Mouse (Mus musculus) limb, embryonic 11.5 days (tissue): Measurements from ENCODE around the gene Kcnip1. TPM values are rescaled to one million over a fixed set of nuclear protein-coding genes. Genes with fewer than 3 reads are reported as not detected.

Experiments used
- ATAC-seq: fragments of 200-750 bp; cut with Nextera tagmentation; 2 replicates; pipeline ENCODE4 v1.8.0; 2017; ENCODE audit warnings: low read depth; ENCODE audit not compliant: insufficient number of reproducible peaks, low FRiP score, low TSS enrichment
- DNase-seq: peaks from one replicate; pipeline ENCODE4 v3.0.0-alpha.2; 2015; ENCODE audit warnings: low spot score
- H3K27ac ChIP-seq: fragments of 300-500 bp; sonication (generic); replicated peaks from 2 replicates; pipeline ENCODE4 v1.5.1; 2014; ENCODE audit warnings: low read depth, mild to moderate bottlenecking, low read length
- H3K27me3 ChIP-seq: fragments of 300-500 bp; sonication (generic); 2 replicates; pipeline ENCODE4 v1.6.1; 2014; ENCODE audit warnings: mild to moderate bottlenecking, low read length, mixed read lengths; ENCODE audit not compliant: control insufficient read depth, insufficient read depth
- H3K36me3 ChIP-seq: fragments of 300-500 bp; sonication (generic); 2 replicates; pipeline ENCODE4 v1.6.1; 2014; ENCODE audit warnings: mild to moderate bottlenecking, low read length, moderate library complexity, mixed read lengths; ENCODE audit not compliant: control insufficient read depth, insufficient read depth
- H3K4me1 ChIP-seq: fragments of 300-500 bp; sonication (generic); 2 replicates; pipeline ENCODE4 v1.6.1; 2014; ENCODE audit warnings: low read length, mixed read lengths; ENCODE audit not compliant: control insufficient read depth, insufficient read depth
- H3K4me2 ChIP-seq: fragments of 300-500 bp; sonication (generic); 2 replicates; pipeline ENCODE4 v1.6.1; 2014; ENCODE audit warnings: low read depth, mild to moderate bottlenecking, moderate library complexity; ENCODE audit not compliant: severe bottlenecking
- H3K4me3 ChIP-seq: fragments of 300-500 bp; sonication (generic); 2 replicates; pipeline ENCODE4 v1.5.1; 2014; ENCODE audit warnings: low read depth, low read length
- H3K9ac ChIP-seq: fragments of 300-500 bp; sonication (generic); 2 replicates; pipeline ENCODE4 v1.6.1; 2014; ENCODE audit warnings: mild to moderate bottlenecking, low read length
- H3K9me3 ChIP-seq: fragments of 300-500 bp; sonication (generic); 2 replicates; pipeline ENCODE4 v1.6.1; 2016; ENCODE audit warnings: low read length; ENCODE audit not compliant: control insufficient read depth
- WGBS: fragments of 180-500 bp; shearing (Covaris S2); extraction: QIAGEN DNeasy Blood & Tissue Kit; methylation state at CpG from one replicate; pipeline ENCODE4 v1.1.7; 2014; 5-methylcytosine and 5-hydroxymethylcytosine counted together
- polyA plus RNA-seq: library from polyadenylated mRNA; unstranded; fragments of >200 nt; fragmentation: Nextera tagmentation; extraction: Ambion mirVana; gene quantifications from 2 replicates; pipeline ENCODE4 v1.2.1, GENCODE M21; 2014

Gene Kcnip1
- polyA plus RNA-seq, 1 experiment from 2014 or later, result 0.80 TPM

DNA sequence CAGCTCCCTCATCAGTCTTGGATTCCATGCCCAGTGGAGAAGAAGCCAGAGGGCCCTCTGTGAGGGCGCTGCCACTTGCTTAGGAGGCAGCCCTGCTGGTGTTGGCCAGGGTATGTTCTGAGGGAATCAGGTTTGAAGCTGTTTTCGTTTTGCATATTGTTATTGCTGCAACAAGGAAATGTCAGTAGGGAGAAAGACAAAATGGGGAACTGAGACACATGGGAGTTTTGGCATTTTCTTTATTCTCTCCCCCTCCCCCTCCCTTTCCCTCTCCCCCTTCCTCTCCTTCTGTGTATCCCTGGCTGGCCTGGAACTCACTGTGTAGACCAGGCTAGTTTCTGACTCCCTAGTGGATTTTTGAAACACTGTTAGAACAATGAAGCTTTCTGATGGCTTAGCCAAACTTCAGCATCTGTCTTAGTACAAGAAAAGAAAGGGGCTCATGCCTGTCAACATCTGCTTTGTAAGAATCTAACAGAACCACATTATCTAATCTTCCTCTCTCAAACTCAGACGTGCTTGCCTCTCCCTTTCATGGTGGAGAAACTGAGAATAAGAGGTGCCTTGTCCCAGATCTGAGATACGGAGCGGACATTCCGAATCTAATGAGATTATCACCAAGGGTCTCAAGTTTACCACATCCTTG, 19.2 kb upstream of the Kcnip1 start:
- DNase-seq, result no peak
- no peaks in the 10 kb centered on the region for H3K36me3 ChIP-seq
- no peak overlapping the region for H3K9ac ChIP-seq
- H3K27ac ChIP-seq, result no peak overlapping the region
- no peaks in the 10 kb centered on the region for H3K9me3 ChIP-seq
- ATAC-seq, result no peak
- H3K4me2 ChIP-seq, result no peak overlapping the region
- 88% methylated on average over 6 of the region's 6 CpGs for WGBS
- H3K27me3 ChIP-seq, result no peaks in the 10 kb centered on the region
- 0 out of 2 replicates have a peak, but pooled peaks cover 5% of the 10 kb centered on the region for H3K4me1 ChIP-seq
- no peak overlapping the region for H3K4me3 ChIP-seq

DNA sequence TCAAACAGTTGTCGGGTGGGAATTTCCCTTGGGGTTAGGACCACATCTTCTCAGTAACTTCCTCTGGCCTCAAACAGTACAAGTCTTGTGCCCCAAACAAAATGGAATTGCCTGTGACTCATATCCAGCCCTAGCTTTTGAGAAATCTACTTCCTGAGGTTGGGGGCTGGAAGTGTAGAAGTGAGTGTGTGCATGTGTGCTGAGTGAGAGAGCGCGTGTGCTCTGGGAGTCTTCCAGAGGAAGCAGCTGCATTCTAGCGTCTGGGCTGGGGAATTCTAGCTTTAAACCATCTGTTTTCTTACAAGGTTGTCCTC, 17.9 kb upstream of the Kcnip1 start:
- Histone ChIP-seq H3K4me2 (no peak overlapping the region), H3K4me1 (0 out of 2 replicates have a peak, but pooled peaks cover 5% of the 10 kb centered on the region), H3K9ac (no peak overlapping the region), H3K4me3 (no peak overlapping the region), H3K27me3 (no peaks in the 10 kb centered on the region), H3K9me3 (no peaks in the 10 kb centered on the region), H3K36me3 (no peaks in the 10 kb centered on the region), H3K27ac (no peak overlapping the region)
- WGBS, result 79% methylated on average over 4 of the region's 4 CpGs
- ATAC-seq, result no peak
- DNase-seq, result no peak

DNA sequence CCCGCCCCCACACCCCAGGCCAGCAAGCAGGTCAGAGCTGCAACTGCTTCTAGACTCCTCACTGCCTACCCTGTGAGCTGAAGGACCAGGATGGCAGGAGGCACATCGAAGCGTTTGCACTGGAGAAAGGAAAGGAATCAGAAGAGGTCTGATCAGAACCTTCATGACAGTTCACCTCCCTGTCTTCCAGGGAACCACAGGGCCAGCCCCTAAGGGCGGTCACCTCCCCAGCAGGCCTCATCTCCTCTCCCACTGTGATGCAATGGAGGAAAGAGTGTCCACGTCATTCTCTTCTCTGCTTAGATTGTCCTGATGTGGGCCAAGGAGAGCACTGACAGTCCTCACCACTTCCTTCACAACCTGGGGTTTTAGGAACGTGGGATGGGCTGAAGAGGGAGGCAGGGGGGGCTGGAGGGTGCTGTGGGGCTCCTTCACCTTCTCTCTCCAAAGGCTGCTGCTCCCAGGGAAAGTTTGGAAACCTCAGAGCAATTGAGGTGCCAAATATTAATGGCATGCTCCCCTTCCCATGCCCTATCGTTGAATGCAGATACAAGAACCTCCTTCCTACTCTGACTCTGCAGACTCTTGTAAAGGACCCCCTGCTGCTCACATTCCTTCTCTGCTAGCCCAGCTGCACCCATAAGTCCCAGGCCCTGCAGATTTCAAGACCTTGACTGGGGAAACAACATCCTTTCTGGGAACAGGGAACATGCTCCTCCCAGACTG, 17.3 kb upstream of the Kcnip1 start:
- ATAC-seq (no peak), DNase-seq (peak; percentile 25)
- H3K4me1 ChIP-seq, result 0 out of 2 replicates have a peak, but pooled peaks cover 5% of the 10 kb centered on the region
- H3K4me2 ChIP-seq, result no peak overlapping the region
- WGBS, result 68% methylated on average over 7 of the region's 7 CpGs
- no peak overlapping the region for H3K27ac ChIP-seq
- no peak overlapping the region for H3K4me3 ChIP-seq
- no peak overlapping the region for H3K9ac ChIP-seq
- H3K36me3 ChIP-seq, result no peaks in the 10 kb centered on the region
- no peaks in the 10 kb centered on the region for H3K9me3 ChIP-seq
- H3K27me3 ChIP-seq, result no peaks in the 10 kb centered on the region

DNA sequence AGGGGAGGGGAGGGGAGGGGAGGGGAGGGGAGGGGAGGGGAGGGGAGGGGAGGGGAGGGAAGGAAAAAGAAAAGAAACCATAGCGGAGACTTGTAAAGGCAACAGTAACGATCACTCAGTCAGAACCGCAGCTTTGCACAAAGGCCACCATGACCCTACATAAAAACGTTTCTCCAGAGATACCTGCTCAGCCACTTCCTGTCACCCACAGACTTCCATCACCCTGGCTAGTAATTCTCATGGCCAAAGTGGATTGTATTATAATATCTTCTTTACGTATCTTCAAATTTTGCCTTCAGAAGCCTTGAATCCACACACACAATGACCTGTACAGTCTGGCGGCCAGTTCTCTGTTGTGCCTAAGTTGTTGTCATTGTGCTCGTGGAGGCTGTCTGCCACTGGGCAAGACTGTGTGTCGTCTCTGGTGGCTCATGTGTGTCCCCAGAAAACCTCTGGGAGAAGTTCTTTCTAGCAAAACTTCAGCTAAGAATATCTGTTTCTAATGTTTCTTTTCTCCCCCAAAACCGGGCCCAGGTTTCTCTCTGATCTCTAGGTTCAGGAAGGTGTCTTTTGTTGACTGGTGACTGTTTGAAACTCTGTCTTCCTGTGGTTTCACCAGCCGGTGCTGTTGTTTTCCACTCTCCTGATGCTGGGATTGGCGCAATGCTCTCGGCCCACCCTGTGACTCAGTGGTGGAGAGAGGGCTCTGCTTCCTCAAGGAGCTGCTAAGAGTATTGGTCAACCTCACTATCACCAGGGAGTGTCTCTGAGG, 16.6 kb upstream of the Kcnip1 start:
- H3K4me2 ChIP-seq, result no peak overlapping the region
- H3K4me1 ChIP-seq, result 0 out of 2 replicates have a peak, but pooled peaks cover 5% of the 10 kb centered on the region
- no peak overlapping the region for H3K4me3 ChIP-seq
- no peak overlapping the region for H3K9ac ChIP-seq
- H3K27me3 ChIP-seq, result no peaks in the 10 kb centered on the region
- no peaks in the 10 kb centered on the region for H3K9me3 ChIP-seq
- DNase-seq (no peak), ATAC-seq (no peak)
- no peaks in the 10 kb centered on the region for H3K36me3 ChIP-seq
- no peak overlapping the region for H3K27ac ChIP-seq
- 81% methylated on average over 12 of the region's 12 CpGs for WGBS

DNA sequence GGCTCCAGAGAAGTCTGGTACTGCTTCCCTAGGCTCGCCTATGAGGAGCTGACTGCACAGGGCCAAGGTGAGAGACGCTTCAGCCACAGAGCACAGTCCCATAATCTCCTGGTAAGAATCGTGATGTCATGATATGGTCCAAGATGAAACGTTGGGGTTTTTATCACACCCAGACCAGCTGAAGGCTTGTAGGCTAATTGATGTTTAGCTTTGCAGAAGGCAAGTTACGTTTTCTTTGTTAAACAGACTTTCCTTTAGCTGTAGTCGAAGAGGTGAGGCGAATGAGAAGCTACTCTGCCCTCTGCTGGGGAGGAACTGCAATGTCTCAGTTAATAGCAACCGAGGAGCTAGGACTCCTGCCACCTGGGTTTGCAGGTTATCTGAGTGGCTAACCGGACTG, 15.8 kb upstream of the Kcnip1 start:
- WGBS, result 48% methylated on average over 9 of the region's 9 CpGs
- peak; percentile 78 for DNase-seq
- Histone ChIP-seq H3K27me3 (no peaks in the 10 kb centered on the region), H3K27ac (no peak overlapping the region), H3K4me3 (no peak overlapping the region), H3K9ac (no peak overlapping the region), H3K36me3 (no peaks in the 10 kb centered on the region), H3K4me2 (no peak overlapping the region), H3K4me1 (0 out of 2 replicates have a peak, but pooled peaks cover 5% of the 10 kb centered on the region), H3K9me3 (no peaks in the 10 kb centered on the region)
- no peak for ATAC-seq

DNA sequence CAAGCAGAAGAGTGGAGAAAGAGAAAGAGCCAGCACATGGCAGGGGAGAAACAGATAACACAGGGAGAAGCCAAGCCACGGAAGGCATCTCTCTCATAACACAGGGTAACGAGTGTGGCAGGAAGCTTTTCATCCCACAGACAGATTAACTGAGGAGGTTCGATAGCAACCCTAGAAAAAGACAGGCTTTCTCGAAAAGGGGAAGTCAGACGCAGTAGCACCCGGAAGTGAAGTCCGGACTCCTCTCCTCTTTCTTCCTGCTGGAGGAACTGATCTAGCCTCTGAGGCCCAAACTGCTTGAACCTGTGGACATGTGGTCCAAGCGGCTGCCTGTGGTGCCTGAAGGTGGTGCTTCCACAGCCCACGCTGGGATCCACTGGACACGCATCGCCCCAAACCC, 15.3 kb upstream of the Kcnip1 start:
- H3K27me3 ChIP-seq, result no peaks in the 10 kb centered on the region
- H3K27ac ChIP-seq, result no peak overlapping the region
- H3K4me1 ChIP-seq, result 0 out of 2 replicates have a peak, but pooled peaks cover 5% of the 10 kb centered on the region
- H3K4me2 ChIP-seq, result no peak overlapping the region
- no peaks in the 10 kb centered on the region for H3K36me3 ChIP-seq
- H3K9me3 ChIP-seq, result no peaks in the 10 kb centered on the region
- no peak overlapping the region for H3K4me3 ChIP-seq
- no peak for ATAC-seq
- WGBS, result 85% methylated on average over 11 of the region's 11 CpGs
- no peak overlapping the region for H3K9ac ChIP-seq
- no peak for DNase-seq

DNA sequence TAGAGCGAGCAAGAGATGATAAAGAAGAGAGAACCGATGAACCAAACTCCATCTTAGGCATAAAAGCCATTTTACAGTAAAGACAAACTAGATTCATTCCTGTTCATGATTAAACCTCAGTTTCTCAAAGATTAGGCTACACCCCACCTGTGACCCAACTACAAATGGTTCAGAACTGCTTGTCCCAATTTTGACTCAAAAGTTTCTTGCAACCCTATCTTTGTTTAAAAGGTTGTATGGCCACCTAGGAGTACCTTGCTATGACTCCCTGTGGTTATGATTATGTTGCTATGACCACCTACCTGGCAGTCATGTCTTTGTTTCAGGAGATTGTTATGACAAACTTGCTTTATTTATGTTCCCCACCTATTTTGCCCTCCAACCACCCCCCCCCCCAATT, 14.7 kb upstream of the Kcnip1 start:
- no peaks in the 10 kb centered on the region for H3K9me3 ChIP-seq
- no peaks in the 10 kb centered on the region for H3K36me3 ChIP-seq
- no peak overlapping the region for H3K9ac ChIP-seq
- no peak overlapping the region for H3K4me3 ChIP-seq
- 96% methylated on average over 2 of the region's 2 CpGs for WGBS
- no peaks in the 10 kb centered on the region for H3K27me3 ChIP-seq
- no peak overlapping the region for H3K27ac ChIP-seq
- DNase-seq (no peak), ATAC-seq (no peak)
- no peak overlapping the region for H3K4me2 ChIP-seq
- 0 out of 2 replicates have a peak, but pooled peaks cover 5% of the 10 kb centered on the region for H3K4me1 ChIP-seq

DNA sequence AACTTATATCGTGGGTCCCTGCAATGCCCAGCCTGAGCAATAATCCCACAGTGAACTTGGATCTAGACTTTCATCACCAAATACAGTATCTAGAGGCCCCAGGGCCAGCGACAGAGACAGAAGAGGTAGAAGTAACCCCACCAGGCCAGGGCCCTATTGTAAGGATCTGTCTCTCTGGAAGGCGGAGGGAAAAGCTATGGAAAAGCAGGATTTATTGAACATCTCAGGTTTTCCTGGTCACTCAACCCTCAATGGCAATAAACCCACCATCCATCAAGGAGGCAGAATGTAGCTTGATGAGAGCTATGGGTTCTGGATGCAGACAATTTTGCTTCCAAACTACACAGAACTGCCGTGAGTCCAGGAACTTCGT, 9.6 kb upstream of the Kcnip1 start:
- Histone ChIP-seq H3K4me3 (no peak overlapping the region), H3K27me3 (no peaks in the 10 kb centered on the region), H3K36me3 (no peaks in the 10 kb centered on the region), H3K4me1 (no peaks in the 10 kb centered on the region), H3K4me2 (no peak overlapping the region), H3K9ac (no peak overlapping the region), H3K9me3 (no peaks in the 10 kb centered on the region), H3K27ac (no peak overlapping the region)
- no peak for DNase-seq
- WGBS, result 69% methylated on average over 5 of the region's 5 CpGs
- ATAC-seq, result no peak
